In genomic region chr11:117655292-117656076, GRCm38 (mm10) we compare ENCODE assay signal across 8 mouse cellular contexts. TPM values are rescaled to one million over a fixed set of nuclear protein-coding genes. Genes with fewer than 3 reads are reported as not detected.
DNase-seq lines count a peak whose midpoint lies in the region; ATAC-seq and TF ChIP-seq lines count a peak whose summit lies in the region.

No protein-coding gene starts in this region.

- peaks cover 7 to 8% of the 10 kb centered on the region in 2 experiments; a peak in 3 of 4 replicates for H3K4me1 ChIP-seq in ES-E14 (ENCODE audit: control insufficient read depth in 2 of 2, insufficient read depth in 2 of 2, low read length in 2 of 2, poor library complexity in 1 of 2)
- peaks cover 33% of the 10 kb centered on the region for H3K4me1 ChIP-seq in forebrain, embryonic 14.5 days (ENCODE audit: control insufficient read depth, insufficient read depth, low read length)
- H3K4me1 ChIP-seq in lung, adult 2 months (ENCODE audit: control insufficient read depth, insufficient read depth, low read length), result peaks cover 7% of the 10 kb centered on the region

- peak; percentile 1; the same call in 1 of the 2 replicates for ATAC-seq in forebrain, embryonic 14.5 days

- H3K27me3 ChIP-seq in forebrain, embryonic 14.5 days (replicated peaks; ENCODE audit: control insufficient read depth, insufficient read depth, low read length), result 0 out of 2 replicates have a peak, but pooled peaks cover 3% of the 10 kb centered on the region

- H3K9me3 ChIP-seq in ES-E14 (ENCODE audit: control insufficient read depth, insufficient read depth, low read depth, low read length), result no peaks in the 10 kb centered on the region
- no peaks in the 10 kb centered on the region for H3K9me3 ChIP-seq in forebrain, embryonic 14.5 days (replicated peaks; ENCODE audit: control insufficient read depth, low read length)

- H3K36me3 ChIP-seq in ES-E14 (ENCODE audit: control insufficient read depth, insufficient read depth, low read length, poor library complexity, severe bottlenecking), result no peaks in the 10 kb centered on the region
- no peaks in the 10 kb centered on the region for H3K36me3 ChIP-seq in forebrain, embryonic 14.5 days (ENCODE audit: control insufficient read depth, insufficient read depth, low read length)

- in situ Hi-C loops in ES-E14 (cut with MboI; ENCODE audit: low sequenced_read_pairs in 2 of 2, unreplicated experiment in 2 of 2), result no loop called here

- no peak for TF ChIP-seq POLR2A in lung, adult 2 months (IDR thresholded peaks at IDR 0.05; ENCODE audit: borderline replicate concordance, extremely low read depth, low read depth, low read length)

- DNase-seq in ES-E14 (ENCODE audit: low read depth, low spot score), result no peak
- peak; percentile 54 for DNase-seq in cerebellum, adult 11 months
- peak; percentile 72 for DNase-seq in forebrain, embryonic 14.5 days (ENCODE audit: low spot score)
- DNase-seq in heart, postnatal 10 days, result peak; percentile 63 to 67
- peak; percentile 70 to 71 for DNase-seq in layer of hippocampus, adult 2 months (ENCODE audit: low spot score in 2 of 2)
- DNase-seq in lung, adult 2 months, result peak; percentile 58
- DNase-seq in ovary, postnatal 10 days (ENCODE audit: low spot score), result peak; percentile 16
- peak; percentile 71 for DNase-seq in thymus, postnatal 14 days

- intact Hi-C loops in heart, postnatal 10 days (cut with DNase I), result loop anchor here (2.0 kb wide), 2 partner anchors 57 to 271 kb away; no protein-coding TSS in a partner anchor

- peak overlapping the region; percentile 85 to 97 for H3K4me3 ChIP-seq in ES-E14 (ENCODE audit: insufficient read depth in 1 of 2, low read depth in 1 of 2, low read length in 2 of 2, poor library complexity in 1 of 2, severe bottlenecking in 1 of 2)
- H3K4me3 ChIP-seq in forebrain, embryonic 14.5 days (ENCODE audit: low read depth, low read length), result peak overlapping the region; percentile 87
- peak overlapping the region; percentile 84 for H3K4me3 ChIP-seq in layer of hippocampus, adult 2 months
- peak overlapping the region; percentile 77 for H3K4me3 ChIP-seq in lung, adult 2 months (replicated peaks; ENCODE audit: extremely low read depth, low read depth, low read length)

- peak overlapping the region; percentile 91 for H3K9ac ChIP-seq in ES-E14 (ENCODE audit: insufficient read depth, low read depth, low read length, poor library complexity, severe bottlenecking)
- peak overlapping the region; percentile 98 for H3K9ac ChIP-seq in forebrain, embryonic 14.5 days (ENCODE audit: low read length)

- peak; percentile 45 for TF ChIP-seq CTCF in layer of hippocampus, adult 2 months (conservative IDR thresholded peaks at IDR 0.05)
- no peak for TF ChIP-seq CTCF in lung, adult 2 months (IDR thresholded peaks at IDR 0.05; ENCODE audit: insufficient read depth, low read length)

- under 1% methylated on average over 60 of the region's 80 CpGs for WGBS in forebrain, embryonic 14.5 days
- WGBS in lung, adult 2 months, result under 1% methylated on average over 79 of the region's 80 CpGs

- H3K4me2 ChIP-seq in forebrain, embryonic 14.5 days (ENCODE audit: low read length), result peak overlapping the region; percentile 92

- H3K27ac ChIP-seq in ES-E14 (ENCODE audit: insufficient read depth, low read depth, low read length, poor library complexity, severe bottlenecking), result peak overlapping the region; percentile 79; the same call in 1 of the 2 replicates
- peak overlapping the region; percentile 99 for H3K27ac ChIP-seq in forebrain, embryonic 14.5 days (ENCODE audit: low read depth, low read length)
- H3K27ac ChIP-seq in layer of hippocampus, adult 2 months, result peak overlapping the region; percentile 95

TF ChIP-seq in ES-E14, 5 proteins besides CTCF, POLR2A, EP300 and RAD21:
- no peak for TF ChIP-seq CHD2 (IDR thresholded peaks at IDR 0.05; ENCODE audit: low read depth, low read length)
- TF ChIP-seq ZNF384 (IDR thresholded peaks at IDR 0.05; ENCODE audit: low read depth, low read length), result no peak
- TF ChIP-seq HCFC1 (IDR thresholded peaks at IDR 0.05; ENCODE audit: borderline replicate concordance, insufficient read depth, low read length), result no peak
- TF ChIP-seq ZC3H11A (IDR thresholded peaks at IDR 0.05; ENCODE audit: borderline replicate concordance, low read depth, low read length), result no peak
- no peak for TF ChIP-seq MAFK (IDR thresholded peaks at IDR 0.05; ENCODE audit: insufficient read depth, low read depth, low read length)
TF ChIP-seq in ES-E14: peak in this region for 0.

RNA-seq across cellular contexts. Expression of gene Tnrc6c, which starts 1.4 kb away (rescaled TPM):
- 21.5 and 32.4 TPM in 2 replicates for total RNA-seq in ES-E14 (2012; rRNA removed)
- 20.0 and 24.5 TPM in 2 replicates for polyA plus RNA-seq in forebrain, embryonic 14.5 days (2014; fragmentation: Nextera tagmentation; extraction: Ambion mirVana)
- 10 to 100 TPM; 32.2 to 33.9 TPM for total RNA-seq in heart, postnatal 10 days (2021)
- total RNA-seq in layer of hippocampus, adult 2 months (2021), result 10 to 100 TPM; 74.7 to 82.1 TPM
- polyA plus RNA-seq in lung, adult 2 months (2012; rRNA removed), result 21.3 and 22.4 TPM in 2 replicates
